Mouse (Mus musculus): ENCODE results near the gene Nrxn3.

The Nrxn3 gene

GRCm38 (mm10) chr12:88939679-88940078 lies 217.0 kb downstream of the Nrxn3 start:
- no peak for DNase-seq

GRCm38 (mm10) chr12:88944967-88945366 lies 222.3 kb downstream of the Nrxn3 start:
- DNase-seq, result no peak

DNA sequence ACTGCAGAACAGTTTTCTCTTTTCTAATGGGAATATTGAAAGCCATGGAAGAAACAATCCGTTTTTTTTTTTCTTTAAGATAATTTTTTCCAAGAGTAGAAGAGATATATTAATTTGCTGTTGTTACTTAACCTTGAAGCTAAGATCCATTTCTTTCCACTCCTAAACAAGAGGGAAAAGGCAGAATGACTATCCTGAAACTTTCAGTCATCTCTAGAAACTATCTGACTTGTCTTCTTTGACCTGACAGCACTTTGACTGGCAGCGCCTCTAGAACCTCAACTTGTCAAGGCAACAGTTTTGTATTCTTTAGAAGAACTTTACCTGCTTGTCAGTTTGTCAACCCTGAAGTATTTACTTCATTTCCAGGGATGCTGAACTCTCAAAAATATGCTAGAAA lies 227.2 kb downstream of the Nrxn3 start:
- no peak for DNase-seq

- DNase-seq, result no peak
Measured at GRCm38 (mm10) chr12:88952937-88953600, 230.4 kb downstream of the Nrxn3 start.

DNA sequence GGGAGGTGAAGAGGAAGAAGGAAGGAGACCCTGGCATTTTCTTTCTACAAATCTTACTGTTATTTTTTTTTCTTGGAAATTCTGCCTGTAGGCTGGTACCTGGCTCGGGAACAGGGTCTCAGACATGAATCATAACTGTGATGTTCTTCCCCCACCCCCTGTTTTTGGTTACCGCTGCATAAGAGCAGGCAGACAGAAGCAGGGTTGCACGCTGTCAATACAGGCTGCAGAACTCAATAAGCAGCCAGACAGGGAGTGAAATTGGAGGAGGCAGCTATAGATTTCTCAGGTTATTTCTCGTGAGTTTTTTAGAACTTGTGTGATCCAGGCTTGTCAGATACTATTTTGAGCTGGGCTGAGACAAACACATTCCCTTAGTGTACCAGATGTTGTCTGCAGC lies 231.1 kb downstream of the Nrxn3 start:
- no peak for DNase-seq

GRCm38 (mm10) chr12:88957431-88957830 lies 234.8 kb downstream of the Nrxn3 start:
- DNase-seq, result no peak

- DNase-seq, result no peak
Measured at GRCm38 (mm10) chr12:88960817-88961216, 238.1 kb downstream of the Nrxn3 start.

DNA sequence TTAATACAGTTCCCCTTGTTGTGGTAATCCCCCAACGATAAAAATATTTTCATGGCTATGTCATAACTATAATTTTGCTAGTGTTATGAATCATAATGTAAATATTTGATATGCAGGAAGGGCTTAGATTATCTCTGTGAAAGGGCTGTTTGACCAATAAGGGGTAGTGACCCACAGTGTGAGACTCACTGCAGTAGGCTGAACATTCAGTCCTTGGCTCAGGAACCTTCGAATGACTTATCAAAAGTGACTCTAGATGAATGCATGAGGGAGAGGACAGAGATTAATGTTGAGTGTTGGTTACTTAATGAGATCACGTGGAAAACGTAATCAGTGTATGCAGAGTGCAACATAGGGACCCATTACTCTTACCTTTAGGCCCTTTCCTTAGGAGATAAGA lies 243.7 kb downstream of the Nrxn3 start:
- DNase-seq, result no peak

- DNase-seq, result no peak
Measured at GRCm38 (mm10) chr12:88976621-88977020, 253.9 kb downstream of the Nrxn3 start.

- peak; percentile 13 for DNase-seq
Measured at GRCm38 (mm10) chr12:88983688-88984330, 261.1 kb downstream of the Nrxn3 start.

DNA sequence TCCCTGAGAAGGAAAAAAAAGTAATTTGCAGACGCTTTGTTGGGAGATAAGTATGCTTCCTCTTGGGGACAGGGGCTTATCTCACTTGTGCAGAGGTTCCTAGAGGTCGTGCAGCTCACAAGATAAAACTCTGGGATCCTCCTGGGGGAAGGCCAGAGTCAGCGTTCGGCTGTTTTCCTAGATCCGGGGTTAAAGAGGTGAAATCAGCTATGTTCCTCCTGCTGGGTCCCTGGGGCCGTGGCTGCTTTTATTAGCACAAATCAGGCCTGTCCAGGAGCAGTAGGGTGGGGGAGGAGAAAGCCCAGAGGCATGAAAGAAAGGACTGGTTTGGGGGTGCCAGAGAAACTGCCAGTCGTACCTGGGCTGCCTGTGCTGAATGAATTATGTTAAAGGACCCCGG lies 261.7 kb downstream of the Nrxn3 start:
- DNase-seq, result no peak

DNA sequence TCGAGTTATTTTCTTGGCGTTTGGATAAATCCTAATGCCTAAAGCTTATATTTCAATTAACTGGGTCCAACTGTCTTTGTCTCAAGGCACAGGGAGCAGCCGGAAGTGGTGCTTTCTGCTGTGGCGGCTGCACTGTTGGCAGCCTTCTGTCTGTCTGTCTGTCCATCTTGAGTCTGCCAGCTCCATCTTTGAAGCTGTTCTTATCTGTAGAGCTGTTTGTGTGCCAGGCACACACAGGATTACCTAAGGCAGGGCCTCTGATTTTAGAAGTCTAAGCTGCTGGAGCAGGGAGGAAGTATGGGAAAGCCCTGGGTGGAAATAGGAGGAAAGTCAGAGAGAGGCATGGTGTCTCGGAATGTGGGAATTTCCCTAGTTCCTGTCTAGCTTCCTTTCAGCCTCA lies 262.1 kb downstream of the Nrxn3 start:
- DNase-seq, result no peak

- no peak for DNase-seq
Measured at GRCm38 (mm10) chr12:88987046-88987445, 264.4 kb downstream of the Nrxn3 start.

DNA sequence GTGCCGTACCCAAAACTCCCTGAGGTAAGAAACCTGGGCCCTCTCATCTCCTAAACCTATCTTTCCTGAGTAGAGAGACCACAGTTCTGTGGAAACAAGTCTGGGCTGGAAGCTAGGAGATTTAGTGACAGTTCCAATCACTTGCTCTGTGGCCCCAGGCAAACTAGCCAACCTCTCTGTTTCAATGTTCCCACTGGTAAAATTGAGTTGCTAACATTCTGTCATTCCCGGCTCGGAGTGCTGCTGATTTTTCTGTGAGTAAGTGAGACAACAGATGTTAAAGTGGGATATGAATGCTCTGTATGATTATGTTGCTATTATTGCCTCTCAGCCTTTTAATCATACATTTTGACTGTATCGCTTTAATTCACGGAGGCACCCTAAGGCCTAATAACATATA lies 268.1 kb downstream of the Nrxn3 start:
- DNase-seq, result no peak

- DNase-seq, result no peak
Measured at GRCm38 (mm10) chr12:88992141-88992540, 269.5 kb downstream of the Nrxn3 start.

GRCm38 (mm10) chr12:88993788-88994187 lies 271.1 kb downstream of the Nrxn3 start:
- no peak for DNase-seq

- DNase-seq, result no peak
Measured at GRCm38 (mm10) chr12:89016436-89016835, 293.8 kb downstream of the Nrxn3 start.

DNA sequence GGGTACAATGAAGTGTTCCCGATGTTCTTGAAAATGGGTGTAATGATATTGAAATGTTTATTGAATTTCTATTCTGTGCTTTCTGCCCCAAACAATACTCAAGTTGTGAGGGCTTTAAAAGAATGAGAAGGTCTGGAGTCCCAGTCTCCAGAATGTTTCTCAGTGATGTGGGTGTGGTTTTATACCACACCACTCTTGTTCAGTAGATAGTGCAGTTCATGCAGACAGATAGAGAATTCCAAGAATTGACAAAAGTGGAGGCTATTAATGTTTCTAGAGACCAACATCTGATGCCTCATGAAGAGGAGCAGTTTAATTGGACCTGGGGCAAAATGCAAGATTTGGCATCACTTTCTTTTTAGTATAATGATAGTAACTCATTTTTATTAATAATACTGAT lies 302.5 kb downstream of the Nrxn3 start:
- DNase-seq, result no peak

DNA sequence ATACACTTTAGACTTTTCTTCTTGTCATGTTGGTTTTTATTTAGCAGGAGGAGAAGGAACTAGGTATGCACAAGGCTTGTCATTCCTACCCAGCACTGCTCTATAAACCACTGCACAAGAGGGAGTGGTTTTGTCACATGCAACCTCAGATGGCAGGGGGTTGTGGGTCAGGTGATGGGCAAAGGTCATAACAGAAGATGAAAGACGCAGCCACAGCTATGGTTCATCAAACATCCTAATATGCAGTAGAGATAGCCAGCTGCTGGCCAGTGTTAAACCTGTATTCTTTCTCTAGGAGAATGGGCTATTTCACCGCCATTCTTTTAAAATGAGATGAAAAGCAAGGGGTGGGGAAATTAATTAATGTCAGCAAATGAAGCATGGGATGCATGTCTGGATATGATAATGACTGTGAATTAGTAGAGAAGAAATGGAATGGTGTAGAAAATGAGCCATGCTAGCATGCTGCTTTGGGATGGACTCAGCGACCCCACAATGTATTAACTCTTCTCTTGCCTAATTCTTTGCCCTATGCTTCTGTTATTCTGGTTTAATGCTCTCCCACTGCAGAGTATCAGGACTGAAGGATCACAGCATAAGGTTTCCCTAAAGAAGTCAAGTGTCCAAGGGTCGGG lies 313.4 kb downstream of the Nrxn3 start:
- DNase-seq, result no peak

GRCm38 (mm10) chr12:89040151-89040550 lies 317.5 kb downstream of the Nrxn3 start:
- peak; percentile 2 for DNase-seq

GRCm38 (mm10) chr12:89041429-89042107 lies 318.9 kb downstream of the Nrxn3 start:
- DNase-seq, result no peak

DNA sequence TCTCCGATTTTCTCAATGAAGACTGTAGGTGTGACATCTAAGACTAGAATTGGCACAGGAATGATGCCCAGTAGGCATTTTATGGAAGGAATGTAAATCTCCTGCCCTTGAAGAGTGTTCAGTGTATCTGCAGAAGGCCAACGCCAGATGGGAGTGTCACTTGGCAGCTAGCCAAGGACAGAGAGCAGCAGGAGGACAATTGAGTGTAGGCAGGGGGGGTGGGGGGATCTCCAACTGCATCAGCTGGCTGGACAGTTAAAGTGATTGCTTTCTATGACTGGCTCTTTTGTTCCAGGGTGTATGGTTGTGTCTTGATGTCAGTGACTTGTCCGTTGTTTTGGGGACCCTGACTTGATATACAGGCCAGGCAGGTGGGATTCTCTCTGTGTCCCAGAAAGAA lies 326.6 kb downstream of the Nrxn3 start:
- DNase-seq, result peak; percentile 9

- DNase-seq, result no peak
Measured at GRCm38 (mm10) chr12:89049686-89050085, 327.0 kb downstream of the Nrxn3 start.

DNA sequence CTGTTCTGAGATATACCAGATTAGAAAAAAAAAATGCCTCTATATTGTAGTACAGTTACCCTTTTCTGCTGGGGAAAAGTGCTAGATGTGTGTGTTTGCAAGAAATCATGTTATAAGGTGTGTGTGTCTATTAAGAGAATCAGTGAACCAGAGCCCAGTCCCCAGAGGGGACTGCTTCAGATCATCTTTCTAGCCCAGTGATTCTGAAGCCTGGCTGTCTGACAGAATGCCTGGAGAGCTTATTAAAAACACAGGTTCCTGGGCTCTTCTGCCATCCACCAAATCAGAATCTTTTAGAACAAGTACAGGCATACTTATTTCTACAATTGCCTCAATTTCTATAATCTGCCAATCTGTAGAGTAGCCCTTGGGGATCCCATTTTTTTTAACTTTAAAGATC lies 349.8 kb downstream of the Nrxn3 start:
- no peak for DNase-seq
